Mouse (Mus musculus) lung, embryonic 16.5 days (tissue): ENCODE measurements around the gene Neu2. TPM values are rescaled to one million over a fixed set of nuclear protein-coding genes. Genes with fewer than 3 reads are reported as not detected.
A peak's percentile ranks its signal among the peaks of the same experiment; 100 is the strongest.

Experiments
- ATAC-seq: fragments of 200-750 bp; cut with Nextera tagmentation; 2 replicates; pipeline ENCODE4 v1.8.0; 2017; ENCODE audit warnings: low read depth, mild to moderate bottlenecking, moderate library complexity
- H3K27ac ChIP-seq: fragments of 300-500 bp; sonication (generic); 2 replicates; pipeline ENCODE4 v1.5.1; 2014; ENCODE audit warnings: mild to moderate bottlenecking, control low read depth, low read length
- H3K27me3 ChIP-seq: fragments of 300-500 bp; sonication (generic); 2 replicates; pipeline ENCODE4 v1.6.1; 2014; ENCODE audit warnings: low read depth, low read length, mixed read lengths; ENCODE audit not compliant: control insufficient read depth, insufficient read depth
- H3K36me3 ChIP-seq: fragments of 300-500 bp; sonication (generic); 2 replicates; pipeline ENCODE4 v1.6.1; 2014; ENCODE audit warnings: low read length; ENCODE audit not compliant: control insufficient read depth, insufficient read depth
- H3K4me1 ChIP-seq: fragments of 300-500 bp; sonication (generic); replicated peaks from 2 replicates; pipeline ENCODE4 v1.6.1; 2014; ENCODE audit warnings: low read length, mixed read lengths; ENCODE audit not compliant: control insufficient read depth, insufficient read depth
- H3K4me2 ChIP-seq: fragments of 300-500 bp; sonication (generic); 2 replicates; pipeline ENCODE4 v1.6.1; 2014; ENCODE audit warnings: low read depth, low read length, control low read depth
- H3K4me3 ChIP-seq: fragments of 300-500 bp; sonication (generic); 2 replicates; pipeline ENCODE4 v1.5.1; 2014; ENCODE audit warnings: mild to moderate bottlenecking, low read length, control low read depth
- H3K9ac ChIP-seq: fragments of 300-500 bp; sonication (generic); 2 replicates; pipeline ENCODE4 v1.6.1; 2014; ENCODE audit warnings: low read length, control low read depth
- H3K9me3 ChIP-seq: fragments of 300-500 bp; sonication (generic); 2 replicates; pipeline ENCODE4 v1.6.1; 2016; ENCODE audit warnings: low read length; ENCODE audit not compliant: control insufficient read depth
- WGBS: fragments of 180-500 bp; shearing (Covaris S2); extraction: QIAGEN DNeasy Blood & Tissue Kit; methylation state at CpG from one replicate; pipeline ENCODE4 v1.1.7; 2014; 5-methylcytosine and 5-hydroxymethylcytosine counted together
- polyA plus RNA-seq: library from polyadenylated mRNA; unstranded; fragments of >200 nt; fragmentation: Nextera tagmentation; extraction: Ambion mirVana; gene quantifications from 2 replicates; pipeline ENCODE4 v1.2.1, GENCODE M21; 2015

Gene Neu2
- polyA plus RNA-seq, 1 experiment from 2014 or later, result 5.4 TPM

GRCm38 (mm10) chr1:87594261-87594660, 84.6 kb downstream of the Neu2 start:
- Histone ChIP-seq H3K9ac (no peak overlapping the region), H3K4me1 (no peaks in the 10 kb centered on the region), H3K4me3 (no peak overlapping the region), H3K36me3 (no peaks in the 10 kb centered on the region), H3K27ac (no peak overlapping the region), H3K27me3 (no peaks in the 10 kb centered on the region), H3K9me3 (no peaks in the 10 kb centered on the region), H3K4me2 (no peak overlapping the region)
- ATAC-seq, result no peak
- WGBS, result 55% methylated on average over 3 of the region's 3 CpGs

- Histone ChIP-seq H3K4me1 (no peaks in the 10 kb centered on the region), H3K27ac (no peak overlapping the region), H3K27me3 (no peaks in the 10 kb centered on the region), H3K4me3 (no peak overlapping the region), H3K4me2 (no peak overlapping the region), H3K36me3 (no peaks in the 10 kb centered on the region), H3K9me3 (no peaks in the 10 kb centered on the region), H3K9ac (no peak overlapping the region)
- ATAC-seq, result no peak
- WGBS, result 90% methylated on average over 10 of the region's 10 CpGs
Measured at GRCm38 (mm10) chr1:87594671-87595070, 85.0 kb downstream of the Neu2 start.

GRCm38 (mm10) chr1:87600533-87600932, 90.8 kb downstream of the Neu2 start:
- ATAC-seq, result no peak
- Histone ChIP-seq H3K27me3 (no peaks in the 10 kb centered on the region), H3K4me2 (no peak overlapping the region), H3K9me3 (no peaks in the 10 kb centered on the region), H3K4me3 (no peak overlapping the region), H3K9ac (no peak overlapping the region), H3K27ac (no peak overlapping the region), H3K36me3 (no peaks in the 10 kb centered on the region), H3K4me1 (no peaks in the 10 kb centered on the region)
- 69% methylated on average over 7 of the region's 7 CpGs for WGBS

- Histone ChIP-seq H3K9ac (no peak overlapping the region), H3K4me2 (no peak overlapping the region), H3K27ac (no peak overlapping the region), H3K27me3 (no peaks in the 10 kb centered on the region), H3K9me3 (no peaks in the 10 kb centered on the region), H3K4me1 (no peaks in the 10 kb centered on the region), H3K36me3 (no peaks in the 10 kb centered on the region), H3K4me3 (no peak overlapping the region)
- WGBS, result 72% methylated on average over 2 of the region's 2 CpGs
- no peak for ATAC-seq
Measured at GRCm38 (mm10) chr1:87601801-87602200, 92.1 kb downstream of the Neu2 start.

- Histone ChIP-seq H3K4me3 (no peak overlapping the region), H3K9ac (no peak overlapping the region), H3K4me1 (no peaks in the 10 kb centered on the region), H3K9me3 (no peaks in the 10 kb centered on the region), H3K27ac (no peak overlapping the region), H3K27me3 (no peaks in the 10 kb centered on the region), H3K4me2 (no peak overlapping the region), H3K36me3 (no peaks in the 10 kb centered on the region)
- no peak for ATAC-seq
- 86% methylated on average over 5 of the region's 5 CpGs for WGBS
Measured at GRCm38 (mm10) chr1:87603389-87603788, 93.7 kb downstream of the Neu2 start.

- H3K4me2 ChIP-seq, result no peak overlapping the region
- H3K27ac ChIP-seq, result no peak overlapping the region
- WGBS, result 87% methylated on average over 2 of the region's 2 CpGs
- no peaks in the 10 kb centered on the region for H3K4me1 ChIP-seq
- H3K36me3 ChIP-seq, result no peaks in the 10 kb centered on the region
- no peak for ATAC-seq
- no peaks in the 10 kb centered on the region for H3K9me3 ChIP-seq
- no peaks in the 10 kb centered on the region for H3K27me3 ChIP-seq
- no peak overlapping the region for H3K9ac ChIP-seq
- no peak overlapping the region for H3K4me3 ChIP-seq
Measured at GRCm38 (mm10) chr1:87605296-87605695, 95.6 kb downstream of the Neu2 start.

- H3K4me1 ChIP-seq, result no peaks in the 10 kb centered on the region
- no peak for ATAC-seq
- H3K36me3 ChIP-seq, result no peaks in the 10 kb centered on the region
- no peak overlapping the region for H3K27ac ChIP-seq
- WGBS, result 64% methylated on average over 21 of the region's 21 CpGs
- H3K27me3 ChIP-seq, result no peaks in the 10 kb centered on the region
- no peak overlapping the region for H3K4me3 ChIP-seq
- no peaks in the 10 kb centered on the region for H3K9me3 ChIP-seq
- no peak overlapping the region for H3K4me2 ChIP-seq
- no peak overlapping the region for H3K9ac ChIP-seq
Measured at GRCm38 (mm10) chr1:87607385-87608091, 97.8 kb downstream of the Neu2 start.

- no peak overlapping the region for H3K9ac ChIP-seq
- WGBS, result 31% methylated on average over 7 of the region's 7 CpGs
- H3K4me3 ChIP-seq, result no peak overlapping the region
- H3K36me3 ChIP-seq, result no peaks in the 10 kb centered on the region
- H3K4me1 ChIP-seq, result no peaks in the 10 kb centered on the region
- H3K27ac ChIP-seq, result no peak overlapping the region
- no peaks in the 10 kb centered on the region for H3K27me3 ChIP-seq
- H3K4me2 ChIP-seq, result no peak overlapping the region
- no peaks in the 10 kb centered on the region for H3K9me3 ChIP-seq
- peak; percentile 41; the same call in 1 of the 2 replicates for ATAC-seq
Measured at GRCm38 (mm10) chr1:87608416-87609046, 98.8 kb downstream of the Neu2 start.

GRCm38 (mm10) chr1:87614576-87615295, 105.0 kb downstream of the Neu2 start:
- Histone ChIP-seq H3K36me3 (no peaks in the 10 kb centered on the region), H3K4me2 (no peak overlapping the region), H3K4me3 (no peak overlapping the region), H3K27me3 (no peaks in the 10 kb centered on the region), H3K4me1 (no peaks in the 10 kb centered on the region), H3K9ac (no peak overlapping the region), H3K27ac (no peak overlapping the region), H3K9me3 (no peaks in the 10 kb centered on the region)
- no peak for ATAC-seq
- WGBS, result 77% methylated on average over 2 of the region's 2 CpGs
